Mouse (Mus musculus) lung, postnatal 10 days (tissue): ENCODE measurements around the gene Slc45a3.

ENCODE experiments used
- DNase-seq: peaks from one replicate; pipeline ENCODE4 v3.0.0; 2021

The Slc45a3 gene

DNA sequence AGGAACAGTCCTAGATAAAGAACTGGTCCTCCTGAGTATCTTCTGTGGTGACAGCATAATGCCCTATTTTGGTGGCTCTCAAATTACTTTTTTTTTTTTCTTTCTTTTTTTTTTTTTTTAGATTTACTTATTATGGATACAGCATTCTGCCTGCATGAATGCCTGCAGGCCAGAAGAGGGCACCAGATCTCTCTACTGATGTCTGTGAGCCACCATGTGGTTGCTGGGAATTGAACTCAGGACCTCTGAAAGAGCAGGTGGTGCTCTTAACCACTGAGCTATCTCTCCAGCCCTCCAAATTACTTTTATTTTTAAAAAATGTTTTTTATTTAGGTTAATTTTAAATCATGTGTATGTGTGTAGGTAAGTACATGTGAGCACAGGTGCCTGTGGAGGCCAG, 37.7 kb downstream of the Slc45a3 start:
- DNase-seq = no peak

DNA sequence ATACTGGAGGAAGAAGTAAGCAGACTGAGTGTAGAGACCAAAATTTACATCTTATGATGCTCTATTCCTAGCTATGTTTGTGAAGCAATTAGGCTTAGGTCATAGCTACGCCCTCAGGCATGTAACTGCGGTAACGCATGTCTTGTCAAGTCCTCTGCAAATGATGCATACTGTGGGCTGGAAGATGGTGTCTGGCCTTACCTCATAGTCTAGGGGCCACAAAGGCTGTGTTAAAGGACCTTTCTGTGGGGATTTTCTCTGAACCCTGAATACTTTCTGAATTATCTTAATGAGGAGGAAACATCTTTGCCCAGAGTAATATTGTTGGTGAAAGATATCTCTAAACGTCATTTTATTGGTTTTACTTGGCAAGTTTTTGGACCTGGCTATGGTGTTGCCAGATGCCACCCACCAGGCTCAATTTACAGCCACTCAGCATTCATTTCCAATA, 39.1 kb downstream of the Slc45a3 start:
- DNase-seq = no peak

GRCm38 (mm10) chr1:132003111-132003510, 40.3 kb downstream of the Slc45a3 start:
- DNase-seq = no peak

GRCm38 (mm10) chr1:132003817-132004216, 41.0 kb downstream of the Slc45a3 start:
- DNase-seq = no peak

GRCm38 (mm10) chr1:132004574-132005180, 41.9 kb downstream of the Slc45a3 start:
- no peak for DNase-seq

- no peak for DNase-seq
Measured at GRCm38 (mm10) chr1:132005466-132005865, 42.7 kb downstream of the Slc45a3 start.

DNA sequence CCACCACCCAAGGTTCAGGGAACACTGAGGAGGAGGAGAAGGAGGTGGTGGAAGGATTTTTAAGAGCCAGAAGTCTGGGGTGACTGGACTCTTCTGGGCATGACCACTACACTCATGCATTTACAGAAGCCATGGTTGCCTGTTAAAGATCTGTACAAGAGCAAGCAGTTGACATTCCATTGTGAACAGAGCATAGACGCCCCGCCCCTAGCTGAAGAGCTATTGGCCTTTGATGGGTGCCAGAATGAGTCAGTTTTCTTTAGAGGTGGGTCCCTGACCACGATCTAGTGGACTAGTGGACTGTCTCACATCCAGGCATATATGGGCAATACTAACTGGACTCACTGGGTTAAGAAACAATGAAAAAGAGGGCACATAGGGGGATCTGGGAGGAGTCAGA, 43.3 kb downstream of the Slc45a3 start:
- DNase-seq = peak; percentile 43

GRCm38 (mm10) chr1:132006721-132007120, 44.0 kb downstream of the Slc45a3 start:
- DNase-seq = no peak

DNA sequence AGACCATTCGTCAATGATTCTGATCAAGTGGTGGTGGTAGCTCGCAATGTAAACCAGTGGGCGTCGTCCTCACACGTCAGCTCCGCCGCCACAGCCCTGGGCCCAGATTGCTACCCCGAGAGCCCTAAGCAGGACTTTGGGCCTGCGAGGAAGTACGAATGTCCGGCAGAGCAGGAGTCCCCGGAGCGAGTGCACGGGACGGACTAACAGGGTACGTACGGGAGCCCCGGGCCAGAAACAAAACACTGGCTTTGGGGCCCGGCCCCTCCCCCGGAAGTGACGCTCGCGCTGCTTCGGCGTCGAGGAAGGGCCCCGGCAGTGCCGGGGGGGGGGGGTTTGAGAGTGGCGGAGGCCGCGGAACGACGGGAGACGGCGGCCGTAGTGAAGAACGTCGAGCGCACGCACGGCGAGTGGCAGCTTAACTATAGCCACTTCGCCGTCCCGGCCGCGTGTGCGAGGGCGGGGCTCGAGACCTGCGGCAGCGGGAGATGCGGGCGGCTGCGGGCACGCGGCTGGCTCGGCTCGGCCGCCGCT, 44.6 kb downstream of the Slc45a3 start, which contains the start of gene Elk4:
Gene Elk4 (plus strand): TSS at position 326 of the 534 bp plus-strand sequence.
- DNase-seq = peak; percentile 96

DNA sequence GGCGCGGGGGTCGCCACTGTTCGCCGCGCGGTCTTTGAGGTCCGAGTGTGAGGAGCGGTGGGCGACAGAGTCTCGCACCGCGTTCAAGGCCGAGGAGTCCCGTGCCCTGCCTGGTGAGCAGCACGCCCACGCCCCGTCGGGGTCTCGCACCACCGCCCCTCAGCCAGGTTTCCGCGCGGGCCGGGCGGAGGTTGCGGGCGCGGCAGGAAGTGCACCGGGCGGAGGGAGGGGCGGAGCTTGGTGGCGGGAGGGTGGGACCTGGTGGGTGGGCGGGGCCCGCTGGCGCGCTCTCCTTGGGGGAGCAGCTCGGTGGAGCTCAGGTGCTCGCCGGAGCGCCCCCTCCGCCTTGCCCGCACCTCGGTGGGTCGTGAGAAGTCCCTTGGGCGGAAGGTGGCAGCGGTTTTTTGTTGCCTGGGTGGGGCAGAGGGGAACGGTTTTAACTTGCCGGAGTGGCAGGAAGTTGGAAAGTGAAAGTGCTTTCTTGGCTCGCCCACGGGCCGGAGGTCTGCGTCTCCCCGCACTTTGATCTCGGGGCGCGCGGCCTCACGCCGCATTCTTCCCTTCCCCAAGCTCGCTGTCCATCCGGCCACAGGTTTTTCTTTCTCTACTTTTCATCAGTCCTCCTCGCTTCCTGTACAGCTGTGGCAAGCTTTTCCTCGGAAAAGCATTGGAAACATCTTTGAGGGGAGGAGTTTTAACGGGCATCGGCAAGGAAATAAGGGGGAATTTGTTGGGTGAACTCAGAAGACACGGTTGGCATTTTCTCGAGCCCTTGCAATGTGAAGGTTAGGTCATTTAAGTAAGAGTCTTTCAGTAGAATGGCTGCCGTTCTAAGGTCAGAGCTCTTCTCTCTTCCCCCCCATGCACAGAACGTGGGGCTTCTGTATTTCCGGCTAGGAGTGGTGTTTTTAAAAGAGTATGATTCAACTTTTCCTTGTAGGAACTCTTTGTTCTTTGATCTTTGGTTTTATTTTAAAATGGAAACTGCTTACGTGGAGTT, 45.4 kb downstream of the Slc45a3 start:
- peak; percentile 87 for DNase-seq

DNA sequence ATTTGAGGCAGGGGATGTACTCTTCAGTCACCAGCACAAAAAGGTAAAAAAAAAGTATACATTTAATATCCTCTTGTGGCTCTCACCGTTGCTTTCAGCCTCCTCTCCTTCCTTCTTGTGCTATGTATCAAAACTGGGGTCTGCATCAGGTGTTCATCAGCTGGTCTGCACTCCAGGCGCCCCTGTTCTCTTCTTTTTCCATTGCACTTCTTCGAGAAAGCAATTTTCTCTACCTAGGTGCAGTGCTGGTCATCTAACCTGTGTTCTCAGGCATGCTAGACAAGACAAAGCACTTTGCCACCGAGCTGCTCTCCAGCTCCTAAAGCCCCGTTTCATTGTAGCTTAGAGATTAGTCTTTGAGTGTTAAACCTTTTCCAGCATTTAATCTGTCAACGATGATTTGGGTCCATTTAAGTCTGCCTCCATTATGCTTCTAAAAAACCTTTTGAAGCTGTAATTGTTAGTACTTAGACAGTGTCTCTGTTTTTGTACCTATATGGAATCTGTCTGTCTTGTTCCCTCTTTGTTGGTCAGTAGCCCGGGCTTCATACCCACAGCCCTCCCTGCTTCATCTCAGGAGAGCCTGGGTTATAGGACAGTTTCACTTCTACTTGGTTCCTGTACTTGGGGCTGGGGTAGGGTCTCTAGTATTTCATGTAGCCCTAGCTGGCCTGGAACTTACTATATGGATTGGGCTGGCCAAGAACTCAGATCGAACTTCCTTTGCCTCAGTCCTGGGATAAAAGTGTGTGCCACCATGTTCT, 46.3 kb downstream of the Slc45a3 start:
- no peak for DNase-seq

DNA sequence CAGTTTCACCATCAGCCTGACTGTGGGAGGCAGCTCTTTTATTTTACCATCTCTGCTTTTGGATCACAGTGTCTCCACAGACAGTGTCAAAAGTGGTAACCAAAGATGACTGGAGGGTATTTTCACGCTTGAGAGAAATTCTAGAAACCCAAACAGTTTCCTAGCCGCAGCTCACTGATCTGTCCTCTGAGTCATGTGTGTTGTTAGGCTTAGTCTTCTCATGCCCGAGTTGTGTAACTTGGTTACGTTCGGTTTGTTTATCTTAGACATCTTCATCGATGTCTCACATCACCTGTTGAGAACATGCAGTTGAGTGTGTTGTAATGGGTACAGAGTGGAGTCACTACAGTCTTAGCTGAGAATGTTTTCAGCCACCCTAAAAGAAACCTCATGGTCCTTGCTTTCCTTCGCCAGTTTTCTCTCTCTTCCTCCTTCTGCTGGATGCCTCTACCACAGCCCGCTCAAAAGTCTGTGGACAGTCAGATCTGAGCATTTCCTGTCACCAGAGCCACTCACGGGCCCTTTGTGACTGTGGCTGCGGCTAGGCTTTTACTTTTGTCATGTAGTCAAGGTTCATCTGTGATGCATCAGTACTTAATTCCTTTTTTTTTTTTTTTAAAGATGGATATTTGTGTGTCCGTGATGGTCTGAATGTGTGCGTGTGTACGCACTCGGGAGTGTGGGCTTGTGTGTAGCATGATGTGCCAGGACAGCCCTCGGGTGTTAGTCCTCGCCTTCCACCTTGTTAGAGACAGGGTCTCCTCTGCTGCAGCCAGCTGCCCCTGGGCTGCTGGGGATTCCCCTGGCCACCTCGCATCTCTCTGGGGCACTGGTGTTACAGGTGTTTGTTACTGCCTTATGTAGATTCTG, 48.1 kb downstream of the Slc45a3 start:
- no peak for DNase-seq

GRCm38 (mm10) chr1:132011785-132012184, 49.0 kb downstream of the Slc45a3 start:
- DNase-seq = no peak

DNA sequence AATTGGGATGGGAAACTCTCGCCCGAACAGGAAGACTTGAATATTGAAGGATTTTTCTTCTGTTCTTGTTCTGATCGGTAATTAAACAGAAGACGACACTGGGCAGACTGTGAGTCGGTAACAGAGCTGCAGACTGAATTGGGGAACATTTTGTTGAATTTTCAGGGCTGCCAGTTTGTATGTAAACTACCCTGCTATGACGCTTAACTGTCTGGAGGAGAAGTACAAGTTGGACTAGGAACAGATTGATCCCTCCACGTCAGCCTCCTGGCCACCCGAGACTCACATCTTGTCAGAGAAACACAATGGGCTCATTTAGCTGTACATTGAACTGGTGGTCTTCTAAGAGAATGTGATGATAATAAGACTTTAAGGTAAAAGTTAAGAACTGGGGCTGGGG, 50.1 kb downstream of the Slc45a3 start:
- no peak for DNase-seq

DNA sequence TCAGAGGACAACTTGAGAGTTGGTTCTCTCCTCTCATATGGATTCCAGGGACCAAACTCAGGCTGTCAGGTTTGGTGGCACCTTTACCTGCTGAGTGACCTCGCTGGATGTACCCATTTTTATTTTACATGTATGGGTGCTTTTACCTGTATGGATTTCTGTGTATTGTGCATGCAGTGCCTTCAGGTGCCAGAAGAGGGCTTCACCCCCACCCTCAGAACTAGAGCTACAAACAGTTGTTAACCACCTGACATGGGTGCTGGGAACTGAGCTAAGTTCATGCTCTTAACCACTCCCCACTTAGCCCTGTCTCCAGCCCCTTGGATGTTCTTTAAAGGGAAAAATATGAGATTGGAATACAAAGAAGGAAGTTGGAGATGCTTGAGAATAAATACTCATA, 52.0 kb downstream of the Slc45a3 start:
- no peak for DNase-seq

- no peak for DNase-seq
Measured at GRCm38 (mm10) chr1:132016691-132017090, 53.9 kb downstream of the Slc45a3 start.

DNA sequence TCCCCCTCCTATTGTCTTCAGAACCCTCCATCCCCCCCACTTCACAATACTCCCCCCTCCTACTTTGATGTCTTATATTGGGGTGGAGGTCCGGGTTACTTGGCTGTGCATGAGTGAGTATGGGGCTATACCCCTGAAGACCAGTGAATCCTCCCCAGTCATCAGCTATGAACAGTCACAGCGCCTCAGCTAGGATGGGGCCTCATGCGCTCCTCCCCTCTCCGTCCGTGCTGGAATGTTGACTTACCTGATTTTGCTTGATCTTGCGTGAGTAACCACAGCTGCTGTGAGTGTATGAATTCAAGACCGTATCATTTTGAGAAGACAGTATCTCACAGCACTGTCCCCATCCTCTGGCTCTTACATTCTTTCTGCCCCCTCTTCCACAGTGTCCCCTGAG, 57.1 kb downstream of the Slc45a3 start:
- DNase-seq = no peak

DNA sequence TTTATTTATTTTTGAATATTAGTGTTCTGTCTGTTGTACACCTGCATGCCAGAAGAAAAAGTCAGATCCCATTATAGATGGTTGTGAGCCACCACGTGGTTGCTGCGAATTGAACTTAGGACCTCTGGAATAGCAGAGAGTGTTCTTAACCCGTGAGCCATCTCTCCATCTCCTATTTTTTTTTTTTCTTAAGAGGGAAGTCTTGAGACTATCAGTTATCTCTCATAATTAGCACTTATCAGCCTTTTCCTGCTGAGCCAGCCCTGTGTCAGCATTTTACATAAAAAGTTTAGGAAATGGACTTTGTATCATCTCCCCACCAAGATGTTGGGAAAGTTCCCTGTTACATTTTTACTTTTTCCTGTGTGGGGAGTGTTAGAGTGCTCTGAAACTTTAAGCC, 59.3 kb downstream of the Slc45a3 start:
- DNase-seq = no peak

- no peak for DNase-seq
Measured at GRCm38 (mm10) chr1:132026925-132027646, 64.3 kb downstream of the Slc45a3 start.

DNA sequence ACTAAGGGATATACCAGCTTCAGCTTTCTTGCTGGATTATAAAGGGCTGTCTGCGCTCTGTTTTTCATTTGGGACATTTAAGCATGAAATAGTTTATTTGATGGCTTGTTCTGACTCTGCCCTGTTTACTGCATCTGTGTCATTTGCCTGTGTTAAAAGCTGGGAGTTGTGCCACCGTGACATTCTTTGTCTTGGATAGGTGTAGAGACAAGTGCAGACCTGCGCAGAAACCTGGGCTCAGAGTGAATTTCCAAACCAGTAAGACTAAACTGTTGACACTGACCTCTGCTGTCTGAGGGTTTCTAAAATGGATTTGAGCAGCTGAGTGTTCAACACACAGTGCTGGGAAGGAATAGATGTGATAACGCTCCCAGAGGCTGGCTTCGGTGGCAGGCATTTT, 65.2 kb downstream of the Slc45a3 start:
- DNase-seq = no peak

GRCm38 (mm10) chr1:132028413-132028812, 65.6 kb downstream of the Slc45a3 start:
- no peak for DNase-seq
